Mouse (Mus musculus) thymus, postnatal 25 days (tissue): Measurements from ENCODE around the gene Vamp3.
A peak's percentile ranks its signal among the peaks of the same experiment; 100 is the strongest.
"Not testable (repeated sequence)": the region's sequence is repeated elsewhere in the genome, so short reads cannot be mapped to it uniquely, and the experiment has no call there.

Experiments
- DNase-seq: peaks from one replicate; pipeline ENCODE4 v3.0.0; 2022

Vamp3 gene

DNA sequence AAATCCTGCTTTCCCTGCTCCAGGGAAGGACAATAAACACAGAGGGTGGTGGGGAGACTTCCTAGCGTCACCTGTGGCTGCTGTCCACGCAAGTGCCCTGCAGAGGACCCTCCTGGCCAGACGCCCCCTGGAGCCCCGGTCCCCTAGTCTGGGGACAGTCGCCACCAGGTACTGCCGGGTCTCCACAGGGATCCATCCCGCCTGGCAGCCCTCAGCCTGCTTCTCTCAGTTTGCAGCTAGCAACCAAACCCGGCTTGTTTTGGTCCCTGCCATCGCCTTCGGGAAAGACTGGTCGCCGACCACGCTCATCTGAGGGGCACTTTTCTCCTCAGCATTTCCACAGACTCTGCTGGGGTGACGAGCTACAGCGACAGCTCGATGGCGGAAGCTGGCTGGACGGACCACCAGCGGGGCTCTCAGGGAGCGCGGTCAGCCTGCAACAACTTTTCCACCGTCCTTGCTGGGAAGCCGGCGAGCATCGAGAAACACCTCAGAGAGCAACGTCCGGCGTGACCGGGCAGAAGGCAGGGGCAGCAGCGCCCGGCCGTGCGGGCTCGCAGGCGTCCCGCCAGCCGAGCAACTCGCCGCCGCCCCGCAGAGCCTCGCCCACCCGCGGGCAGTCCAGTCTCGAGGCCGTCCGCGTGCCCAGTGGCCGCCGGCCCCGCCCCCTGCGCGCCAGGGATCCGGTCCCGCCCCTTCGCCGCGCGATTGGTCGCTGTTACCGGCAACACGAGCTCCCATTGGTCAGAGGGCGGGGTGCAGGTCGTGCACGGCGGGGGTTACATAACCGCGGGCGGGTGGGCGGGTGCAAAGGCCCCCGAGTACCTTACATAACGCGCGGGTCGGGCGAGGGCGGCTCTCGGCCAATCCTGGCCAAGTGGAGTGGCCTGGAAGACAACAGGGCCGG, 13.5 kb downstream of the Vamp3 start, which contains the start of gene Per3:
Gene Per3, minus strand, starts transcription at position 629 of the 907 bp plus-strand sequence.
- peak; percentile 91 for DNase-seq

DNA sequence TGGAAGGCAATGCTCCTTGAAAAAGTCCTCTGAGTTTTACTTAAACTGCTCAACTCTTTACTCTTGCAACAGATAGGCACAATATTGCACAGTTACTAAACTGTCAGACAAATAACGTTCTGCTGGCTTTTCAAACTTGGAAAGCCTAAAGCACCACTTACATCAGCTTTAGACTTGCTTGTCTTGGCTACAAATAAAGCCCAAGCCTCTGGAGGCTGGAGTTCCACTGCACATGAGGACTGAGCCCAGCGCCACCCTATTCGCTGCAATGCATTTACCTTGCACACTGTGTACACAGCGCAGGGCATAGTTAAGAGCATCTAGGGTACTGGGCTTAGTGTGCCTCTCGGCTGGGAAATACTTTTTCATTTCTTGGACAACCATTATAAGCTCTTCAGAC, 14.5 kb downstream of the Vamp3 start:
- no peak for DNase-seq

DNA sequence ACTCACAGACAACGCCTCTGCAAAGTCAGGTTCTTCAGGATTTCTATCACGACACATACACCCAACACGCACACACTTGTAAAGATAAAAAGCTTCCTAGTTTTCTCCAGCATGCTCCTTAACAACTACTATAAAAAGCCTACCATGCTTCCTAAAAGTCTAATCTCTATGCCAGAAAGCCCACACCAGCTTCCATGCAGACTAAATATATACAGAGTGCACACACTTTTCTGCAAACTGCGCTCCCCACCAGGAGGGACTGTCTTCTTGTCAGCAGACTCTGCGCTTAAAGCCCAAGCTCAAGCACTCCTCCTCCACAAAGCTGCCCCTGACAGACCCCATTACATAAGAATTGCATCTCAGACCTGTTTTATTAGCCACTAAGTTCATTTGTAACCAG, 16.3 kb downstream of the Vamp3 start:
- no peak for DNase-seq

DNA sequence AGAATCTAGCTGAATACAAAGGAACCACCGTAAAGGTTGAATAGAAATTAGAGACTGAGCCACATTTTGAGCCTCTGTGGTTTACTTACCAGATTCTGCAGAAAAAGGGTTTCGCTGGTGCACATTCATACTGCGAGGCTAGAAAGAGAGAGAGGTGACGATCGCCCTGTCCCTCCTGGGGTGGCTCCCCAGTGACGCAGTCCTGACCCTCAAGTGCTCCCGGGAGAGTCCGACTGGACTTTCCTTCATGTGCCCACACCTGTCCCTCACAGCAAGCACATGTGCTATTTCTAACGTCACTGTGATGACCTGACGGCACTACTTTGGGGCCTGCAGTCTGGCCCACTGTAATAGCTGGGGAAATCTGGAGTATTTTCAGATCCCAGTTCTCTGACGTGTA, 20.0 kb downstream of the Vamp3 start:
- no peak for DNase-seq

DNA sequence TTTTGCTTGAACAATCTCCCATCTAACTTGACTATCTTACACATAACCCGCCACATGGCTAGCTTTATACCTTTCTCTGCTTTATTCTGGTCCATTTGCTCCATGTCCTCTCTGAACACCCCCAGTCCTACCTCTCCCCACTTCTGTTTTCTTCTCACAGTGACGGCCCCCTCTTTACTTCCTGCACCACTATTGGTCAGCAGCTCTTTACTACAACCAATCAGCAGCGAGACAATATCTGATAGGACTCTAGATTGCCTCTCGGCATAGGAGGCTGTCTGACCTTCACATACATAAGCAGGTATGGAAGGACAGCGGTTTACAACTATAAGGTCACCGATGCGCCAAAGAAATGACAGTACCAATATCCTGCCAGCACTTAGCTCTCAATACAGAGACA, 21.2 kb downstream of the Vamp3 start:
- DNase-seq: no peak

DNA sequence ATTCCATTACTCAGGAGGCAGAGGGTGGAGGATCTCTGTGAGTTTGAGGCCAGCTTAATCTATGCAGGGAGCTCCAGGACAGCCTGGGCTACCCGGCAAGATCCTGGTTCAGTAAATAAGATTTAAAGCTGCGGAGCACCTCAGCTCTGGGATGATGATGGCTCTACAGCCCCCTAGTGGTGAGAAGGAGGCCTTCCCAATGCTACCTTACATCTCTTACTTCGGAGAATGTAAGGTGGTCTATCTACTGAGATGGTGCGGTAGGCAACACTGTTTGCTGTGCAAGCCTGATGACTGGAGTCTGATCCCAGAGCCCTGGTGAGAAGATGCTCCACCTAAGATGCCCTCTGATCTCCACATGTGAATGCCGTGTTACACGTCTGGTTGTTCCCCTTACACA, 30.8 kb downstream of the Vamp3 start:
- DNase-seq: peak; percentile 11

DNA sequence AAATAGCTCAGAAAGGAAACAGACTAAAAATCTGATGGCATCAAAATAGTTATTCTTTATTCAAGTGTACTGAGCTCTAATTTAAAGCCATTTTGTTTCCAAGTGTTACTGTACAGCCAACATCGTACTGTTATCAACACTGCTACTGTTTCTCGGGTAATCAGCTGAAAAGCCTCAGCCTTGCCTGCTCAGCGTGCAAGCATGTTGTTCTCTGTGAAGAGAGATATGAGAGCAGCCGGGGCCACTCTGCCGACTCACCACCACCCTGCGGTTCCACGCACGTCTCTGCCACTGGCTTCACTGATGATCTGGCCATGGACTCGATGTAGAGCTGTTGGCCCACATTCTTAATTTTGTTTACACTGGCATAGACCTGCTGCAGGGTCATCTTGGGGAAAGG, 33.6 kb downstream of the Vamp3 start:
- no peak for DNase-seq

DNA sequence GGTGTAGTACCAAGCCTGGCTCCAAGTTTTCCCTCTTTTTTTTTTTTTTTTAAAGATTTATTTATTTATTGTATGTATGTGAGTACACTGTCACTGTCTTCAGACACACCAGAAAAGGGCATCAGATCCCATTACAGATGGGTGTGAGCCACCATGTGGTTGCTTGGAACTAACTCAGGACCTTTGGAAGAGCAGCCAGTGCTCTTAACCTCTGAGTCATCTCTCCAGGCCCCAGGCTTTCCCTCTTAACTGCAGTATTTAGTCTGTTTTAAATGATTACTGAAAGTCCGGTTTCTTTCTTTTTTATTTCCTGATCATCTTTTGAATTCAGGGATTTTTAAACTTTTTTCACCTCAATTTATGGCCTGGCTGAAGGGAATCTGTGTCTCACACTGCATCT, 40.4 kb downstream of the Vamp3 start:
- DNase-seq: not testable (repeated sequence)

DNA sequence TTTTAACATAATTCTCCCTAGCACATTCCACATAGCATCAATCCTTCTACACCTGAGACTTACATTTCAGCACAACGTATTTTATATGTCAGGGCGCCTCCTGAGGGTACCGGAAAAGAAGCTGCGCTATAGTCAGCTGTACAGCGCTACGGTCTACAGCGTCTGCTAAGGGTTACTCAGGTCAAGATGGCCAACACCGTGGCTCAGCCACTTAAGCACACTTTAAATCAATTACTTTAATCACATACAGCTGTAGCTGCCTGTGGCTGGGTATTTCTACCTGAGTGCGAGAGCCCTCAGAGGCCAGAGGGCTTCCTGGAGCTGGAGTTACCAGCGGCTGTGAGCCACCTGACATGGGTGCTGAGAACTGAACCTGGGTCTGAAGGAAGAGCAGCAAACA, 41.8 kb downstream of the Vamp3 start:
- no peak for DNase-seq

DNA sequence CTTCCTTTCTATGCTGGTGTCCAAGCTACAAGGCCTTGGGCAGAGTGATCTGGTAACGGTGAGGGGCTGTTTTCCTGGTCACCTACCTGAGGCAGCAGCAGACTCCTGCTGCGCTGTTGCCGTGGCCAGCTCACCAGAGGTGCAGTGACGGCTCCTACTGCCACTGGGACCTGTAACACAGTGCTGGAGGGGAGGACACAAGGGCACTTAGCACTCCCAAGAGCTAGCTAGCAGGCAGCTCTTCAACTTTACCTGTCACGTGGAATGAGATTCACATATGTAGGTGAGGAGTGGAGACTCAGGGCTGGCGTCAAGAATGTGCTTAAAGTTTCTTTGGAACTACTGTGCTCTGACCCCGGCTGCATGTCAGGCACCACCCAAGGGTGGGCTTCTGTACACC, 47.4 kb downstream of the Vamp3 start:
- DNase-seq: no peak

DNA sequence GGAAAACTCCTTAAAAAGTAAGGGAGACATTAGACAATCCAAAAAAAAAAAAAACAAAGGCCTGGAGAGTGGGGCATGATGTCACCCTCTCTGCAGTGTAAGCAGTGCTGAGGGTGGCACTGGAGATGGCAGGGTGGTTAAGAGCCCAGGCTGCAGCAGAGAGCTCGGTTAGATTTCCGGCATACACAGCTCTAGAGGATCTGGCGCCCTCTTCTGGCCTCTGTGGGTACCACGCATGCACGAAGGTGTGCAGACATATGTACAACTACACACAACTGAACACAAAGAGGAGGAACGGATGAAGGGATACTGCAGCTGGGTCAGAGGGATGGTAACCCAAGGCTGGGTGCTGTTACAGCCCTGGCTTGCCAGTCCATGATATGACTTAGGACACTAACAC, 50.8 kb downstream of the Vamp3 start:
- DNase-seq: peak; percentile 67

DNA sequence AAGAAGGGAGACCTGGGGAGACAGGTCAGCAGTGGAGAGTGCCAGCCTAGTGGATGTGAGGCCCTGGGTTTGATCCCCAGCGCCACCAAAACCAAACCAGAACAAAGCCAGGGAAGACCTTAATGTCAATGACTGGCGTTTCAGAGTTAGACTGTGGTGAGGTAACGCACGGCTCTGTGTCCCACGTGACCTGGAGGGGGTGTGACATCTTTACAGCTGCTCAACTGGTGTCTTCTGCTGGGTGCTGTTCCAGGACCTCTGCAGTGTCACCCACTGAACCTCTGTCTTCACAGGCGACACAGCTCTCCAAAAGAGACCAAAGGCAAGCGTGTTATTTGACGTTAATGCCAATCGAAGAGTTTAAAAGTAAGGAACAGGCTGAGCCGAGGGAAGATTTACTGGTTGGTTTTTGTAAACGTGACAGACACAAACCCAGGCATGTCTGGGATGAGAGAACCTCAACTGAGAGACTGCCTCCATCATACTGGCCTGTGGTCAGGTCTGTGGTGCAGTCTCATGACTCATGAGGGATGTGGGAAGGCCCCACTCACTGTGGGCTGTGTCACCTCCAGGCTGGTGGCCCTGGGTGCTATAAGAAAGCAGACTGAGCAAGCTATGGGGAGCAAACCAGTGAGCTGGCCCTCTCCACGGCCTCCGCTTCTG, 52.0 kb downstream of the Vamp3 start:
- peak; percentile 21 for DNase-seq

DNA sequence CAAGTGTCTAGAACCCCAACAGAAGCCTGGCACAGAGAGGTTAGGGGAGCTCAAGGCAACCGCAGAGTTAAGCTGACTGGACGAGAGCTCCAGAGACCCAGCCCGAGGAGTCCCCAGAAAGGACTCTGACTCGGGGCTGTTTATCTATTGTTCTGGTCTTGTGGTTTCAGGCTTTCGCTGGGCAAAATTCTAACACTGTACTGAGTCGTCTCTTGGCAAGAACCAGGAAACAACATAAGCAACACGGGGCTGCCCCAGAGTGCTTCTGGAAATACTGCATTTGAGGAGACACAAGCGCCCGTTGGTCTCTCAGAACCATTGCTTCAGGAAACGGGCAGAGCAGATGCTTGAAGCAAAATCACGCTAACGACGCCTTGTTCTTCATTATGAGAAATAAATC, 56.4 kb downstream of the Vamp3 start:
- no peak for DNase-seq

DNA sequence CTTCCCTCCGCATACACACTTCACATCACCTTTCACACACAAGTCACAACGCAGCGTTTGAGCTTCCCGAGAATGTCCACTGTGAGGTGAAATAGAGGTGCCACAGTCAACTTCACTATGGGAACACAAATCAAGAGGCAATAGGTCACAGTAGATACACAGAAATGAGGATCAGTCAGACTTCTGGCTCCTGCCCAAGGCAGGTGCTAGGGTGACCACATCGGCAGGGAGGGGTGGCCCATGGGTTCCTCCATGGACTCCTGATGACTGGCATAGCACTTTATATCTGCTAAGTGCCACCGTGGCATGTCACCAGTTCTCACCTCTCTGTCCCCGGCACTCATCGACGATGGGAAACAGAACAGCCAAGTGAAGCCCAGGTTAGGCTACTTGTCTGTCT, 59.1 kb downstream of the Vamp3 start:
- DNase-seq: no peak
